18 mouse cellular contexts compared by ENCODE assay signal in the genomic region with DNA sequence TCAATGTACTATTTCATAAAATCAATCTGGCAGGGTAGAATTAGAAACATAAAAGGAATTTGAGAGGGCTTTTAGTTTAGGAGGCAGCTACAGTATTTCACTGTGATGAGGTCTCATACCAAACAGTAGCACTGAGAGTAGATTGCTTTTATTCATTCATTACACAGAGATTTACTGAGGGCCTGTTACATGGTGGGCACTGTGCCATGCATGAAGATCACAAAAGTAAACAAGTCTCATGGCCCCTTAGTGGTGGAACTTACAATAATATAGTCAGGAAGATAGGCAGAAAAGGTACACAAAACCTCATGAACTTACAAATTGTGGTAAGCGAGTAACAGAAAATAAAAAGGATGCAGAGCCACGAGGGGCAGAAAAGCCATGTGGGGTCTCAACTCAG.
"Had no signal": no experiment of that assay in that cellular context is flagged by ENCODE, and none has a peak within 500 bp of the region (broad histone marks: within the 10 kb centered on the region; RNA-seq: fewer than 3 reads in every experiment).

No protein-coding gene starts in this region.

- H3K9me3 ChIP-seq: liver, embryonic 15.5 days; lung, embryonic 15.5 days; megakaryocyte, embryonic 14.5 days; midbrain, embryonic 13.5 days; midbrain, embryonic 15.5 days; neural tube, embryonic 12.5 days had no signal

- ATAC-seq: liver, postnatal 0 days; lung, postnatal 0 days; midbrain, embryonic 13.5 days; midbrain, embryonic 15.5 days had no signal

- H3K4me2 ChIP-seq: liver, embryonic 15.5 days; lung, embryonic 15.5 days; midbrain, embryonic 11.5 days; midbrain, embryonic 13.5 days; midbrain, embryonic 15.5 days; neural tube, embryonic 12.5 days had no signal

- DNase-seq: liver, postnatal 0 days; retina, postnatal 1 day; right cerebral cortex, adult 18-20 months; right cerebral cortex, postnatal 25 days; right cerebral cortex, postnatal 4 days; spleen, adult 18-20 months; thymus, adult 18-20 months; thymus, postnatal 14 days; thymus, postnatal 36 days had no signal

- H3K36me3 ChIP-seq: liver, embryonic 15.5 days; lung, embryonic 15.5 days; midbrain, embryonic 13.5 days; midbrain, embryonic 15.5 days; neural tube, embryonic 12.5 days had no signal

- H3K9ac ChIP-seq: liver, embryonic 15.5 days; liver, postnatal 0 days; lung, embryonic 15.5 days; midbrain, embryonic 13.5 days; midbrain, embryonic 15.5 days; neural tube, embryonic 12.5 days had no signal

- H3K4me1 ChIP-seq: liver, embryonic 15.5 days; midbrain, embryonic 13.5 days; midbrain, embryonic 15.5 days; neural tube, embryonic 12.5 days had no signal

- H3K27me3 ChIP-seq: liver, embryonic 15.5 days; lung, embryonic 15.5 days; megakaryocyte, embryonic 14.5 days; neural tube, embryonic 12.5 days had no signal

- H3K4me3 ChIP-seq: liver, embryonic 15.5 days; lung, embryonic 15.5 days; midbrain, embryonic 13.5 days; midbrain, embryonic 15.5 days; neural tube, embryonic 12.5 days had no signal

- H3K27ac ChIP-seq: liver, embryonic 15.5 days; lung, embryonic 15.5 days; macrophage; midbrain, embryonic 13.5 days; midbrain, embryonic 15.5 days; neural tube, embryonic 12.5 days had no signal
